Mouse (Mus musculus) brain, embryonic 14.5 days (tissue): Measurements from ENCODE around the gene Faap100.

Experiments used
- CTCF ChIP-seq: fragments of 200-500 bp; IDR thresholded peaks from 2 replicates; pipeline ENCODE4 v1.5.1; 2012; ENCODE audit warnings: inconsistent platforms, mild to moderate bottlenecking, moderate library complexity, borderline replicate concordance; ENCODE audit not compliant: insufficient read depth, insufficient read length; ENCODE audit errors: extremely low read depth
- POLR2A ChIP-seq: fragments of 200-500 bp; IDR thresholded peaks from 2 replicates; pipeline ENCODE4 v1.6.1; 2012; ENCODE audit warnings: mild to moderate bottlenecking, inconsistent platforms, borderline replicate concordance; ENCODE audit not compliant: poor library complexity, insufficient read depth, insufficient read length, severe bottlenecking; ENCODE audit errors: extremely low read depth

GRCm38 (mm10) chr11:120347791-120348683 lies 30.5 kb downstream of the Faap100 start, which contains the start of gene Actg1:
- TF ChIP-seq CTCF (no peak), POLR2A (peak; percentile 93)
